Mouse (Mus musculus) hindbrain, embryonic 15.5 days (tissue): ENCODE results near the gene Prr3. TPM values are rescaled to one million over a fixed set of nuclear protein-coding genes. Genes with fewer than 3 reads are reported as not detected.

ENCODE experiments used
- ATAC-seq: fragments of 200-750 bp; cut with Nextera tagmentation; 2 replicates; pipeline ENCODE4 v1.8.0; 2017; ENCODE audit warnings: low read depth, moderate number of reproducible peaks, moderate TSS enrichment; ENCODE audit not compliant: low FRiP score
- H3K27ac ChIP-seq: fragments of 300-500 bp; sonication (generic); replicated peaks from 2 replicates; pipeline ENCODE4 v1.5.1; 2015; ENCODE audit warnings: mild to moderate bottlenecking, inconsistent platforms
- H3K27me3 ChIP-seq: fragments of 300-500 bp; sonication (generic); 2 replicates; pipeline ENCODE4 v1.6.1; 2015; ENCODE audit warnings: control low read depth, inconsistent platforms
- H3K36me3 ChIP-seq: fragments of 300-500 bp; sonication (generic); 2 replicates; pipeline ENCODE4 v1.6.1; 2015; ENCODE audit warnings: control low read depth, inconsistent platforms
- H3K4me1 ChIP-seq: fragments of 300-500 bp; sonication (generic); replicated peaks from 2 replicates; pipeline ENCODE4 v1.6.1; 2015; ENCODE audit warnings: control low read depth, inconsistent platforms
- H3K4me2 ChIP-seq: fragments of 300-500 bp; sonication (generic); 2 replicates; pipeline ENCODE4 v1.6.1; 2015; ENCODE audit warnings: moderate library complexity, mild to moderate bottlenecking, inconsistent platforms
- H3K4me3 ChIP-seq: fragments of 300-500 bp; sonication (generic); 2 replicates; pipeline ENCODE4 v1.5.1; 2015; ENCODE audit warnings: mild to moderate bottlenecking, inconsistent platforms
- H3K9ac ChIP-seq: fragments of 300-500 bp; sonication (generic); 2 replicates; pipeline ENCODE4 v1.6.1; 2015; ENCODE audit warnings: inconsistent platforms
- H3K9me3 ChIP-seq: fragments of 300-500 bp; sonication (generic); 2 replicates; pipeline ENCODE4 v1.6.1; 2016; ENCODE audit warnings: control low read depth, inconsistent platforms
- WGBS: fragments of 180-500 bp; shearing (Covaris S2); methylation state at CpG from one replicate; pipeline ENCODE4 v1.1.7; 2015; 5-methylcytosine and 5-hydroxymethylcytosine counted together
- polyA plus RNA-seq: library from polyadenylated mRNA; unstranded; fragments of >200 nt; fragmentation: Nextera tagmentation; extraction: Ambion mirVana; gene quantifications from 2 replicates; pipeline ENCODE4 v1.2.1, GENCODE M21; 2015

Gene Prr3
- polyA plus RNA-seq, 1 experiment from 2014 or later, result 92.9 TPM

- H3K27me3 ChIP-seq, result no peaks in the 10 kb centered on the region
- no peaks in the 10 kb centered on the region for H3K36me3 ChIP-seq
- peak overlapping the region; percentile 21; the same call in 1 of the 2 replicates for H3K4me2 ChIP-seq
- H3K9ac ChIP-seq, result no peak overlapping the region
- peak; percentile 70 for ATAC-seq
- peaks cover 33% of the 10 kb centered on the region for H3K4me1 ChIP-seq
- 2% methylated on average over 11 of the region's 11 CpGs for WGBS
- no peak overlapping the region for H3K4me3 ChIP-seq
- H3K9me3 ChIP-seq, result no peaks in the 10 kb centered on the region
- H3K27ac ChIP-seq, result no peak overlapping the region
Measured at GRCm38 (mm10) chr17:35996949-35997348, 16.9 kb upstream of the Prr3 start.

GRCm38 (mm10) chr17:35994879-35995240 is 14.8 kb upstream of the Prr3 start:
- peak overlapping the region; percentile 66 for H3K4me2 ChIP-seq
- peaks cover under 1% of the 10 kb centered on the region; the same call in 1 of the 2 replicates for H3K36me3 ChIP-seq
- H3K27ac ChIP-seq, result peak overlapping the region; percentile 82
- 3% methylated on average over 14 of the region's 14 CpGs for WGBS
- no peak for ATAC-seq
- peak overlapping the region; percentile 62 for H3K4me3 ChIP-seq
- peak overlapping the region; percentile 71 for H3K9ac ChIP-seq
- H3K9me3 ChIP-seq, result no peaks in the 10 kb centered on the region
- no peaks in the 10 kb centered on the region for H3K27me3 ChIP-seq
- peaks cover 33% of the 10 kb centered on the region for H3K4me1 ChIP-seq

- H3K9me3 ChIP-seq, result no peaks in the 10 kb centered on the region
- peak overlapping the region; percentile 71 for H3K9ac ChIP-seq
- peaks cover 33% of the 10 kb centered on the region for H3K4me1 ChIP-seq
- H3K27me3 ChIP-seq, result no peaks in the 10 kb centered on the region
- H3K4me2 ChIP-seq, result peak overlapping the region; percentile 66
- H3K36me3 ChIP-seq, result peaks cover 6% of the 10 kb centered on the region; the same call in 1 of the 2 replicates
- ATAC-seq, result peak; percentile 82
- 2% methylated on average over 31 of the region's 31 CpGs for WGBS
- H3K27ac ChIP-seq, result peak overlapping the region; percentile 82
- peak overlapping the region; percentile 62 for H3K4me3 ChIP-seq
Measured at GRCm38 (mm10) chr17:35994175-35994878, 14.3 kb upstream of the Prr3 start.

GRCm38 (mm10) chr17:35993675-35994074 is 13.6 kb upstream of the Prr3 start:
- no peaks in the 10 kb centered on the region for H3K27me3 ChIP-seq
- peak overlapping the region; percentile 66 for H3K4me2 ChIP-seq
- H3K4me1 ChIP-seq, result peaks cover 33% of the 10 kb centered on the region
- H3K9me3 ChIP-seq, result no peaks in the 10 kb centered on the region
- peak overlapping the region; percentile 62 for H3K4me3 ChIP-seq
- H3K9ac ChIP-seq, result no peak overlapping the region
- ATAC-seq, result peak; percentile 67
- 7% methylated on average over 17 of the region's 17 CpGs for WGBS
- H3K36me3 ChIP-seq, result peaks cover 13% of the 10 kb centered on the region
- peak overlapping the region; percentile 33; the same call in 1 of the 2 replicates for H3K27ac ChIP-seq

GRCm38 (mm10) chr17:35991781-35992180 is 11.7 kb upstream of the Prr3 start:
- Histone ChIP-seq H3K4me3 (no peak overlapping the region), H3K9me3 (no peaks in the 10 kb centered on the region), H3K27me3 (no peaks in the 10 kb centered on the region), H3K4me2 (no peak overlapping the region), H3K9ac (no peak overlapping the region), H3K4me1 (peaks cover 22% of the 10 kb centered on the region), H3K27ac (no peak overlapping the region), H3K36me3 (peaks cover 29% of the 10 kb centered on the region)
- no peak for ATAC-seq
- WGBS, result 55% methylated on average over 10 of the region's 10 CpGs

- H3K27ac ChIP-seq, result no peak overlapping the region
- 0 out of 2 replicates have a peak overlapping the region, but pooled peaks have one; percentile 94 for H3K4me2 ChIP-seq
- no peaks in the 10 kb centered on the region for H3K9me3 ChIP-seq
- no peak overlapping the region for H3K4me3 ChIP-seq
- no peak for ATAC-seq
- no peaks in the 10 kb centered on the region for H3K27me3 ChIP-seq
- peaks cover 41% of the 10 kb centered on the region for H3K36me3 ChIP-seq
- WGBS, result 91% methylated on average over 9 of the region's 9 CpGs
- no peak overlapping the region for H3K9ac ChIP-seq
- peaks cover 29% of the 10 kb centered on the region for H3K4me1 ChIP-seq
Measured at GRCm38 (mm10) chr17:35981776-35982175, 1.7 kb upstream of the Prr3 start.

- no peaks in the 10 kb centered on the region for H3K9me3 ChIP-seq
- peak overlapping the region; percentile 99 for H3K4me3 ChIP-seq
- H3K27me3 ChIP-seq, result no peaks in the 10 kb centered on the region
- WGBS, result under 1% methylated on average over 28 of the region's 29 CpGs
- peak overlapping the region; percentile 98 for H3K27ac ChIP-seq
- H3K4me2 ChIP-seq, result peak overlapping the region; percentile 94
- peak overlapping the region; percentile 90 for H3K9ac ChIP-seq
- peaks cover 29% of the 10 kb centered on the region for H3K4me1 ChIP-seq
- H3K36me3 ChIP-seq, result peaks cover 35% of the 10 kb centered on the region
- peak; percentile 35 for ATAC-seq
Measured at GRCm38 (mm10) chr17:35980363-35980754, 323 bp upstream of the Prr3 start.

GRCm38 (mm10) chr17:35978811-35979400 is 1.1 kb downstream of the Prr3 start:
- no peaks in the 10 kb centered on the region for H3K9me3 ChIP-seq
- peak overlapping the region; percentile 99 for H3K4me3 ChIP-seq
- peak overlapping the region; percentile 98 for H3K27ac ChIP-seq
- under 1% methylated on average over 41 of the region's 41 CpGs for WGBS
- H3K9ac ChIP-seq, result peak overlapping the region; percentile 90
- peaks cover 36% of the 10 kb centered on the region for H3K36me3 ChIP-seq
- H3K27me3 ChIP-seq, result no peaks in the 10 kb centered on the region
- peak overlapping the region; percentile 94 for H3K4me2 ChIP-seq
- peak; percentile 89 for ATAC-seq
- H3K4me1 ChIP-seq, result peaks cover 29% of the 10 kb centered on the region

- WGBS, result 67% methylated on average over 1 of the region's 1 CpGs
- Histone ChIP-seq H3K9ac (no peak overlapping the region), H3K4me3 (no peak overlapping the region), H3K27ac (no peak overlapping the region), H3K27me3 (no peaks in the 10 kb centered on the region), H3K4me1 (peaks cover 28% of the 10 kb centered on the region), H3K9me3 (no peaks in the 10 kb centered on the region), H3K4me2 (no peak overlapping the region), H3K36me3 (peaks cover 25% of the 10 kb centered on the region)
- no peak for ATAC-seq
Measured at GRCm38 (mm10) chr17:35972131-35972530, 7.9 kb downstream of the Prr3 start.

GRCm38 (mm10) chr17:35969418-35970389 is 10.3 kb downstream of the Prr3 start, which contains the start of gene Abcf1:
Gene Abcf1, minus strand, starts transcription at chr17:35969761.
- ATAC-seq, result peak; percentile 98
- Histone ChIP-seq H3K9ac (peak within 1 kb of the TSS; percentile 86), H3K27me3 (no peaks in the 10 kb centered on the region), H3K27ac (peak within 1 kb of the TSS; percentile 81), H3K4me2 (peak within 1 kb of the TSS; percentile 86), H3K4me1 (peaks cover 28% of the 10 kb centered on the region), H3K36me3 (peaks cover 16% of the 10 kb centered on the region), H3K4me3 (peak within 1 kb of the TSS; percentile 91), H3K9me3 (no peaks in the 10 kb centered on the region)
- under 1% methylated on average over 68 of the region's 68 CpGs for WGBS

- ATAC-seq, result no peak
- Histone ChIP-seq H3K9me3 (no peaks in the 10 kb centered on the region), H3K4me2 (no peak overlapping the region), H3K4me3 (no peak overlapping the region), H3K27ac (no peak overlapping the region), H3K4me1 (peaks cover 28% of the 10 kb centered on the region), H3K9ac (no peak overlapping the region), H3K27me3 (no peaks in the 10 kb centered on the region), H3K36me3 (peaks cover 19% of the 10 kb centered on the region)
- WGBS, result 95% methylated on average over 2 of the region's 2 CpGs
Measured at GRCm38 (mm10) chr17:35967621-35968020, 12.4 kb downstream of the Prr3 start.
